Mouse (Mus musculus): ENCODE results near the gene Ccdc27. TPM values are rescaled to one million over a fixed set of nuclear protein-coding genes. Genes with fewer than 3 reads are reported as not detected.

Gene Ccdc27
- polyA plus RNA-seq, 1 experiment: not detected

- Histone ChIP-seq H3K4me1 (ENCODE audit: control insufficient read depth, insufficient read depth, low read length) (peaks cover 7% of the 10 kb centered on the region), H3K27ac (ENCODE audit: control insufficient read depth, insufficient read depth, low read depth, low read length, poor library complexity) (no peak overlapping the region), H3K4me3 (replicated peaks; ENCODE audit: control insufficient read depth, low read depth, low read length) (peak overlapping the region; percentile 81)
- WGBS: 32% methylated on average over 13 of the region's 13 CpGs
- TF ChIP-seq CTCF (IDR thresholded peaks at IDR 0.05; ENCODE audit: control insufficient read depth, insufficient read depth, low read length): no peak
- TF ChIP-seq POLR2A (IDR thresholded peaks at IDR 0.05; ENCODE audit: borderline replicate concordance, control insufficient read depth, low read depth, low read length): no peak
Measured at GRCm38 (mm10) chr4:154010907-154011645, 31.4 kb downstream of the Ccdc27 start.

GRCm38 (mm10) chr4:154007759-154008158 lies 34.7 kb downstream of the Ccdc27 start:
- TF ChIP-seq CTCF (IDR thresholded peaks at IDR 0.05; ENCODE audit: control insufficient read depth, insufficient read depth, low read length) (no peak), POLR2A (IDR thresholded peaks at IDR 0.05; ENCODE audit: borderline replicate concordance, control insufficient read depth, low read depth, low read length) (no peak)
- peaks cover 2% of the 10 kb centered on the region for H3K4me1 ChIP-seq (ENCODE audit: control insufficient read depth, insufficient read depth, low read length)
- 76% methylated on average over 4 of the region's 4 CpGs for WGBS

DNA sequence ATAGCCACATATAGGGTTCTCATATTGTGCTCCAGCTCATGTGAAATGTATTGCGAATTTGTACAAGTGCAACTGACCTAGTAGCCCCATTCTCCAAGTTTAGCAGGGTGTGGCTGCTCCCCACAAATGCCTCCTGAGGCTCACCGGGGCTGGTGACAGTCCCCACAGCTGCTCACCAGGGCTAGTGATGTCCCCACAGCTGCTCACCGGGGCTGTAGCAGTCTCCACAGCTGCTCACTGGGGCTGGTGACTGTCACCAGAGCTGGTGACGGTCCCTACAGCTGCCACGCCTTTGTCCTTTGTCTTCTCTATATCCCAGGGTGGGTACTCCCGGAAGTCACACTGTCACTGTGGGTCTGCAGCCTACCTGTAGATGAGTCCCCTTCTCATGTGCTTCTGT lies 36.2 kb downstream of the Ccdc27 start:
- Histone ChIP-seq H3K4me1 (ENCODE audit: control insufficient read depth, insufficient read depth, low read length) (no peaks in the 10 kb centered on the region), H3K4me3 (replicated peaks; ENCODE audit: control insufficient read depth, low read depth, low read length) (no peak overlapping the region), H3K27ac (ENCODE audit: control insufficient read depth, insufficient read depth, low read depth, low read length, poor library complexity) (no peak overlapping the region)
- WGBS: 91% methylated on average over 6 of the region's 6 CpGs
- TF ChIP-seq CTCF (IDR thresholded peaks at IDR 0.05; ENCODE audit: control insufficient read depth, insufficient read depth, low read length) (no peak), POLR2A (IDR thresholded peaks at IDR 0.05; ENCODE audit: borderline replicate concordance, control insufficient read depth, low read depth, low read length) (no peak)

More at GRCm38 (mm10) chr4:154007759-154008158, 34.7 kb downstream of the Ccdc27 start:
- H3K4me3 ChIP-seq (replicated peaks; ENCODE audit: control insufficient read depth, low read depth, low read length): no peak overlapping the region
- no peak overlapping the region for H3K27ac ChIP-seq (ENCODE audit: control insufficient read depth, insufficient read depth, low read depth, low read length, poor library complexity)

DNA sequence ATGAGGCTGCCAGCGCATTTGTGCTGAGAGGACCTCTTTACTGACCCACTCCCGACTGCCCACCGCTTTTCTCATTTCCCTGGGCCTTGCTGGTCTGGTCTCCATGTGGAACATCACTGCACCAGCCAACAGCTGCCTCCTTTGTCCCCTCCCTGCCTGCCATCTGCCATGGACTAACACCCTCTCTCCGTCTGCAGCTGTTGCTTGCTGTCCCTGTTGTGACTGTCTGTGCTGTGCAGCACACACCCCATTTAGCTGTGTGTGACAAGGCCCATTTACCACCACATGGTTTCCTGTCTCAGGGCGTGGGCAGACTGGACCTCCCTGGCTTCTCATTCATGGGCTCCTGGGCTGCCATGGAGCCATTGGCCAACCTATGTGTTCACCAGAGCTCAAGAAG lies 37.0 kb downstream of the Ccdc27 start:
- H3K27ac ChIP-seq (ENCODE audit: control insufficient read depth, insufficient read depth, low read depth, low read length, poor library complexity): no peak overlapping the region
- WGBS: 90% methylated on average over 5 of the region's 5 CpGs
- H3K4me1 ChIP-seq (ENCODE audit: control insufficient read depth, insufficient read depth, low read length): no peaks in the 10 kb centered on the region
- TF ChIP-seq POLR2A (IDR thresholded peaks at IDR 0.05; ENCODE audit: borderline replicate concordance, control insufficient read depth, low read depth, low read length) (no peak), CTCF (IDR thresholded peaks at IDR 0.05; ENCODE audit: control insufficient read depth, insufficient read depth, low read length) (no peak)
- H3K4me3 ChIP-seq (replicated peaks; ENCODE audit: control insufficient read depth, low read depth, low read length): no peak overlapping the region

- no peaks in the 10 kb centered on the region for H3K4me1 ChIP-seq (ENCODE audit: control insufficient read depth, insufficient read depth, low read length)
- no peak for TF ChIP-seq POLR2A (IDR thresholded peaks at IDR 0.05; ENCODE audit: borderline replicate concordance, control insufficient read depth, low read depth, low read length)
- 90% methylated on average over 8 of the region's 8 CpGs for WGBS
- H3K27ac ChIP-seq (ENCODE audit: control insufficient read depth, insufficient read depth, low read depth, low read length, poor library complexity): no peak overlapping the region
- H3K4me3 ChIP-seq (replicated peaks; ENCODE audit: control insufficient read depth, low read depth, low read length): no peak overlapping the region
Measured at GRCm38 (mm10) chr4:153993505-153993904, 49.0 kb downstream of the Ccdc27 start.

DNA sequence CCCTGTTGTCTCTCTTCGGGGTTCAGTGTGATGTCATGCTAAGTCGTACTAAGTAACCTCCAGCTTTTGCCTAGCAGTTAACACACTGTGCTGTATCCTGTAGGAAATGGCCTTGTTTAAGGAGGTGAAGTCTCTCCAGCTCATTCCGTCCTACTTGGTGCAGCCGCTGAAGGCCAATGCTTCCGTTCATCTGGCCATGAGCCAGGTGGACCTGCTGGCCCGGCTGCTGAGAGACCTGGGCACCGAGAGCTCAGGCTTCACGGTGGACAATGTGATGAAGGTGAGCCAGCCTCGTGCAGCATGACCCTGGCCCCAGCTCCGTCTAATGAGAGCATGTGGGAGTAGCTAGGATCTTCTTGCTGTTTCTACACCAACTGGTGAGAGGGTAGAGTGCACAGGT lies 49.8 kb downstream of the Ccdc27 start:
- H3K27ac ChIP-seq (ENCODE audit: control insufficient read depth, insufficient read depth, low read depth, low read length, poor library complexity): no peak overlapping the region
- no peak overlapping the region for H3K4me3 ChIP-seq (replicated peaks; ENCODE audit: control insufficient read depth, low read depth, low read length)
- TF ChIP-seq POLR2A (IDR thresholded peaks at IDR 0.05; ENCODE audit: borderline replicate concordance, control insufficient read depth, low read depth, low read length) (no peak), CTCF (IDR thresholded peaks at IDR 0.05; ENCODE audit: control insufficient read depth, insufficient read depth, low read length) (no peak)
- no peaks in the 10 kb centered on the region for H3K4me1 ChIP-seq (ENCODE audit: control insufficient read depth, insufficient read depth, low read length)
- 84% methylated on average over 10 of the region's 10 CpGs for WGBS

- Histone ChIP-seq H3K4me1 (ENCODE audit: control insufficient read depth, insufficient read depth, low read length) (peaks cover 1% of the 10 kb centered on the region; the same call in 1 of the 2 replicates), H3K4me3 (replicated peaks; ENCODE audit: control insufficient read depth, low read depth, low read length) (no peak overlapping the region), H3K27ac (ENCODE audit: control insufficient read depth, insufficient read depth, low read depth, low read length, poor library complexity) (no peak overlapping the region)
- 91% methylated on average over 11 of the region's 11 CpGs for WGBS
- TF ChIP-seq POLR2A (IDR thresholded peaks at IDR 0.05; ENCODE audit: borderline replicate concordance, control insufficient read depth, low read depth, low read length): no peak
- no peak for TF ChIP-seq CTCF (IDR thresholded peaks at IDR 0.05; ENCODE audit: control insufficient read depth, insufficient read depth, low read length)
Measured at GRCm38 (mm10) chr4:153980470-153980869, 62.0 kb downstream of the Ccdc27 start.

DNA sequence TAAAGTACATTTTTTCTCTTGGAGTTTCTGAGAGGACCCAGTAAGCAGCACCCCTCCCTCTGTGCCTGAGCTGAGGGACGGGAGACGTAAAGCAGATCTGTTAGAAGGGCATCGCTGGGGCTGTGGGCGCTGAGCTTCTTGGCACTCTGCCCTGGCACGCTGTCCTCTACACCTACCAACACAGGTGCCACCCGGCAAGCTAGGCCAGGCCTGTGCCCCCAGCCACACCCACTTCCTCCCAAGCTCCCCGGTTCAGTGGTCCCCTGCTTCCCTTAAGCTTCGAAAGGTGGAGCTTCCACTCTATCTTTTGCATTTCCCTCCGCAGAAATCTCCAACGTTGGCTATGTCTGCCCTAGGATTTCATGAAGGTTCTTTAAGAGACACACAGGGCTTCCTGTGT lies 63.2 kb downstream of the Ccdc27 start:
- WGBS: 42% methylated on average over 10 of the region's 10 CpGs
- H3K4me1 ChIP-seq (ENCODE audit: control insufficient read depth, insufficient read depth, low read length): peaks cover 1% of the 10 kb centered on the region; the same call in 1 of the 2 replicates

More for the DNA sequence above, 63.2 kb downstream of the Ccdc27 start:
- Histone ChIP-seq H3K27ac (ENCODE audit: control insufficient read depth, insufficient read depth, low read depth, low read length, poor library complexity) (no peak overlapping the region), H3K4me3 (replicated peaks; ENCODE audit: control insufficient read depth, low read depth, low read length) (no peak overlapping the region)
- TF ChIP-seq CTCF (IDR thresholded peaks at IDR 0.05; ENCODE audit: control insufficient read depth, insufficient read depth, low read length): no peak
- no peak for TF ChIP-seq POLR2A (IDR thresholded peaks at IDR 0.05; ENCODE audit: borderline replicate concordance, control insufficient read depth, low read depth, low read length)

Other genes with a start within 250 kb of the Ccdc27 start
- 60.4 and 78.7 TPM in 2 replicates for gene A430005L14Rik, start 85.4 kb downstream of the Ccdc27 start, polyA plus RNA-seq (2011; ENCODE audit: insufficient read depth, insufficient read length, low replicate concordance, missing spikeins)
- gene Dffb, start 67.6 kb downstream of the Ccdc27 start, polyA plus RNA-seq (2011; ENCODE audit: insufficient read depth, insufficient read length, low replicate concordance, missing spikeins): 5.7 and 15.7 TPM in 2 replicates
- 7.9 and 11.1 TPM in 2 replicates for gene Cep104, start 67.5 kb downstream of the Ccdc27 start, polyA plus RNA-seq (2011; ENCODE audit: insufficient read depth, insufficient read length, low replicate concordance, missing spikeins)
- 26.3 and 28.8 TPM in 2 replicates for gene Lrrc47, start 30.9 kb downstream of the Ccdc27 start, polyA plus RNA-seq (2011; ENCODE audit: insufficient read depth, insufficient read length, low replicate concordance, missing spikeins)
- 67.7 and 73.2 TPM in 2 replicates for gene Smim1, start 16.4 kb downstream of the Ccdc27 start, polyA plus RNA-seq (2011; ENCODE audit: insufficient read depth, insufficient read length, low replicate concordance, missing spikeins)
- not detected in 2 replicates for gene Trp73, start 97.5 kb upstream of the Ccdc27 start, polyA plus RNA-seq (2011; ENCODE audit: insufficient read depth, insufficient read length, low replicate concordance, missing spikeins)
- 7.4 and 9.0 TPM in 2 replicates for gene Wrap73, start 99.7 kb upstream of the Ccdc27 start, polyA plus RNA-seq (2011; ENCODE audit: insufficient read depth, insufficient read length, low replicate concordance, missing spikeins)
- gene Tprgl, start 118.0 kb upstream of the Ccdc27 start, polyA plus RNA-seq (2011; ENCODE audit: insufficient read depth, insufficient read length, low replicate concordance, missing spikeins): 101 and 105 TPM in 2 replicates
- 0.22 TPM in 1 of 2 replicates, not detected in the other for gene Megf6, start 128.1 kb upstream of the Ccdc27 start, polyA plus RNA-seq (2011; ENCODE audit: insufficient read depth, insufficient read length, low replicate concordance, missing spikeins)